Mouse (Mus musculus): Measurements from ENCODE around the gene Cel.

DNA sequence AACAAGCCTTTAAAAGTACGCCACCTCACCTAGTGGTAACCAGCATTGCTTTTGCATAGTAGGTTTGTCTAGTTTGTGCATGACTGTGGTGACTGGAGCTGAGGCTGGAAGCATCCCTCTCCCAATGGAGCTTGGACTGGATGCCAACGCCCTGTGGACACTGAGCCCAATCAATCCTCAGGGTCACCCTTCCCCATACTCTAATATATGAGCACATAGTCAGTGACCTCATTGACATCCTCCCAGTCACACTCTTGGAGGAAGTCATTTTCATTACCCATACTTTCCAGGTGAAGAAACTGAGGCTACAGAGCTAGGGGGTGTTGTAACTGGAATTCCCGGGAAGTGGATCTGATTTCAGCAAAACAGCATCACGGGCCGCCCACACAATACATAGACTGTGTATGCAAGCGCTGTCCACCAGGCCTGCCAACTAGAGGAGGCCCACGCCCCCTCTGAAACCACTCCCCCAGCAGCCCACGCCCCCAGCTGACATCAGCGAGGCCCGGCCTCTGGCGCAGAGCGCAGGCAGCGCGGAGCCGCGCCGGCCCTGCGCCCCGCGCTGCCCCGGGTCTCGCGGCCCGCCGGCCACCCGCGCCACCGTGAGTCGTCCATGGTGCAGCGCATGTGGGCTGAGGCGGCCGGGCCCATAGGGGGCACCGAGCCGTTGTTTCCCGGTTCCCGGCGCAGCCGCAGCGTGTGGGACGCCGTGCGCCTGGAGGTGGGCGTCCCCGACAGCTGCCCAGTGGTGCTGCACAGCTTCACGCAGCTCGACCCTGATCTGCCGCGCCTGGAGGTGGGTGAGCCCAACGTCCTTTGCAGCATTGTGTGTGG, 30.0 kb downstream of the Cel start:
- TF ChIP-seq CTCF (IDR thresholded peaks at IDR 0.05; ENCODE audit: low read depth) = no peak
- peak; percentile 16; the same call in 1 of the 2 replicates for TF ChIP-seq EP300 (IDR thresholded peaks at IDR 0.05; ENCODE audit: low read depth)
